Mouse (Mus musculus) urinary bladder, postnatal 36 days (tissue): ENCODE measurements at regions not wholly inside any gene's neighbourhood (a gene's known extent, or its start where the extent isn't known, plus 50 kb on each side); places are given as distances from the start of the nearest gene placed in this dataset.

ENCODE experiments used
- DNase-seq, 2 experiments: peaks; one replicate each; pipeline ENCODE4 v3.0.0; 2022; ENCODE audit warnings: low spot score in 2 of 2, mixed read lengths in 1 of 2

GRCm38 (mm10) chr3:34761783-34762182, 111.6 kb downstream of the Sox2 start:
- DNase-seq = no peak

- no peak for DNase-seq
Observed at GRCm38 (mm10) chr3:34764559-34764958, 114.4 kb downstream of the Sox2 start.

GRCm38 (mm10) chr3:34765151-34765550, 114.9 kb downstream of the Sox2 start:
- no peak for DNase-seq

GRCm38 (mm10) chr3:34769818-34770217, 119.6 kb downstream of the Sox2 start:
- DNase-seq = no peak

GRCm38 (mm10) chr3:34770271-34770670, 120.1 kb downstream of the Sox2 start:
- no peak for DNase-seq

- no peak for DNase-seq
Observed at GRCm38 (mm10) chr3:34772035-34772434, 121.8 kb downstream of the Sox2 start.

GRCm38 (mm10) chr3:34773678-34774425, 123.6 kb downstream of the Sox2 start:
- no peak for DNase-seq

- no peak for DNase-seq
Observed at GRCm38 (mm10) chr3:34781770-34782169, 131.6 kb downstream of the Sox2 start.

GRCm38 (mm10) chr3:34783398-34783797, 133.2 kb downstream of the Sox2 start:
- no peak for DNase-seq

GRCm38 (mm10) chr3:34787211-34787610, 137.0 kb downstream of the Sox2 start:
- no peak for DNase-seq

- no peak for DNase-seq
Observed at GRCm38 (mm10) chr3:34795103-34795983, 145.1 kb downstream of the Sox2 start.

GRCm38 (mm10) chr3:34795984-34796266, 145.7 kb downstream of the Sox2 start:
- DNase-seq = no peak

- DNase-seq = no peak
Observed at GRCm38 (mm10) chr3:34808833-34809232, 158.6 kb downstream of the Sox2 start.

- no peak for DNase-seq
Observed at GRCm38 (mm10) chr3:34811753-34812152, 161.5 kb downstream of the Sox2 start.

GRCm38 (mm10) chr3:34813046-34813625, 162.9 kb downstream of the Sox2 start:
- no peak for DNase-seq

- peak; percentile 20 to 22 for DNase-seq
Observed at GRCm38 (mm10) chr3:34825036-34825435, 174.8 kb downstream of the Sox2 start.

- DNase-seq = no peak
Observed at GRCm38 (mm10) chr3:34826396-34826795, 176.2 kb downstream of the Sox2 start.

GRCm38 (mm10) chr3:34828453-34829206, 178.4 kb downstream of the Sox2 start:
- DNase-seq = no peak

GRCm38 (mm10) chr3:34836741-34837267, 186.6 kb downstream of the Sox2 start:
- no peak for DNase-seq

- no peak for DNase-seq
Observed at GRCm38 (mm10) chr3:34837644-34838332, 187.6 kb downstream of the Sox2 start.
